Mouse (Mus musculus) left cerebral cortex, postnatal 36 days (tissue): ENCODE data around the gene Sds. TPM values are rescaled to one million over a fixed set of nuclear protein-coding genes. Genes with fewer than 3 reads are reported as not detected.

Experiments used
- DNase-seq, 2 experiments: peaks; one replicate each; pipeline ENCODE4 v3.0.0; 2021 to 2022; ENCODE audit warnings: low spot score in 2 of 2, mixed read lengths in 1 of 2
- intact Hi-C: fragments of 180-260 bp; cut with DNase I; formaldehyde crosslinking; loops from one replicate; pipeline ENCODE4 v1.15.1; 2025
- total RNA-seq, 2 experiments: library from RNA; stranded (reverse); gene quantifications; 2 replicates each; pipeline ENCODE4 v1.2.3; 2021

Gene Sds
- not detected for total RNA-seq

DNA sequence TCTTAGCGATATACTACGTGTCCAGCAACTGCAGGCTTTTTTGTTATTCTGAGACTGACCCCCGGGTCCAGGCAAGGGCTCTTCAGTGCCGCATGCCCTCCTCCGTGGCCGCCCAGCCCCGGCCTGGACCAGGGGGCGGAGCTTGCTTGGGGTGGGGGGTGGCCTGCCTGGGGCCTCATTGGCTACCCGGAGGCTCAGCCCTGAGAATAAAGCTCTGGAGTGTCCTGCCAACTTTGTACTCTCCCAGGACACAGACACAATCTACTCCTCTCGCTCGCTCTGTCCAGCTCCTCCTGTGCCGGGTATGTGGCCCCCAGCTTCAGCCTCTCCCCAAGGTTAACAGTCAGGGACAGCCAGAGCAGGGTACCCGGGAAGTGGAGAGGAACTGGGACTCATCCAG, at the start of gene Sds:
Gene Sds (plus strand): TSS at position 231 of the 400 bp plus-strand sequence.
- DNase-seq, result no peak
- intact Hi-C loops, result no loop called here

DNA sequence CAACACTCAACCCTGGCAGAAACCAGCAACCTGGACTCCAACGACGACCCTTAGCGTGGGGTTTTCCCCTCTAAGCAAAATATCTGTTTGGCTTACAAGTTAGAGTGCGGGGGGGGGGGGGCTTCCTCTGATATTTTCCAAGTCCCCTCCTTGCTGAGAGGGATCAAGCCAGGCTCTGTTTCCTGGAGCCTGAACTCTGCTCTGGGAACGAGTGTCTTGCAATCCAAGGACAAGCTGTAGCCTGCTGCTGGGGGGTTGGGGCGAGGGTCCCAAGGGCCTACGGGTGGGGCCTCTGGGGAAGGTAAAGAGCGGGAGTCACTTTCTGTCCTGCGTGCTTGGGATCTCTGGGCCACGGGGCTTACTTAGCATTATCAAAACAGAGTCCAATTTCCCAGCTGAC, 49.8 kb upstream of the Sds start:
- intact Hi-C loops, result no loop called here
- DNase-seq, result no peak

DNA sequence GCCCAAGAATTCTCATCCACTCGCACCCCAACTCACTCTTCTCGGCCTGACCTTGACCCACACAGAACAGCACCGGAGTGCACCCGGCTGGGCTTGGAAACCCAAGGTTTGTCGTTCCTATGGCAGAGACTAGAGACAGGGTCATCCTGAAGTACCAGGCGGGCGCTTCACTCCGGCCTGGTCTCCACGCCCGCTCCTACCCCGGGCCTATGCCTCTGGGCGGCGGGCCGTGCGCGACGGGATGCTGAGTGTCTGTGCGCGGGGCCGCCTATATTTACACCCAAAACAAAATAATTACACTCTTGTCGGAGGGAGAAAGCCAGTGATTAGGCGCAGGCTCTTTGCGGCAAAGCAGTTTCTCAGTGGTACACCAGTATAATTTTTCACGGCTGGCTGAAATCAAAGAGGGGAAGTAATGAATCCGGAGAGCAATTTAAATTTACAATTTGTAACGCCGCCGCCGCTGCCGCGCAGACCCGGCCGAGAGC, 48.8 kb upstream of the Sds start:
- no peak for DNase-seq
- intact Hi-C loops, result no loop called here

DNA sequence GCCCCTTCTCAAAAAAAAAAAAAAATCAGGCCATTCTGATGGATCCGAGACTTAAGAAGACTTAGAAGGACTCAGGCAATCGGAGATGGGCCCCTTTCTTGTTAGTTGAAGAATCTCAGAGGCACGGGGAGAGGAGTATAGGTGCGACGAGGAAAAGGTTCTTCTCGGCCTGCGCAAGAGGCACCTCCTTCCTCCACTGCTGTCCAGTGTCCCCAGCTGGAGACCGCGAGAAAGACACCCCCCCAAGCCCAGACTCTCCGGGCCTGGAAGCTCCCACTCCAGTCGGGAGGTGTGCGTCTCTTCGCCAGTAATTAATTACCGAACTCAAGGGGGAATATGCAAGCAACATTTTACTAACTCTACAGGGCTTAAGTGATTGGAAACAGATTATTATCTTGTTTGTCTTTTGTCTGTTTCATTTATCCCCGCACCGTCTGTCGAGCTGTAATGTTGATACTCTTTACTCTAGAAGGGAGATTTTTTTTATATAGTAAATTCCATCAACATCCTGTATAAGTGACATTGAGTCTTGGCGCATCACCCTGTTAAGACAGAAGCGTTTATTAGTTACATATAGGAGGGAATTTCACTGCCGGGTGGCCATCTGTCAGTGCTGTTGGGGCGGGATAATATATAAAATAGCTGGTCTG, 48.0 kb upstream of the Sds start:
- intact Hi-C loops, result no loop called here
- no peak for DNase-seq

DNA sequence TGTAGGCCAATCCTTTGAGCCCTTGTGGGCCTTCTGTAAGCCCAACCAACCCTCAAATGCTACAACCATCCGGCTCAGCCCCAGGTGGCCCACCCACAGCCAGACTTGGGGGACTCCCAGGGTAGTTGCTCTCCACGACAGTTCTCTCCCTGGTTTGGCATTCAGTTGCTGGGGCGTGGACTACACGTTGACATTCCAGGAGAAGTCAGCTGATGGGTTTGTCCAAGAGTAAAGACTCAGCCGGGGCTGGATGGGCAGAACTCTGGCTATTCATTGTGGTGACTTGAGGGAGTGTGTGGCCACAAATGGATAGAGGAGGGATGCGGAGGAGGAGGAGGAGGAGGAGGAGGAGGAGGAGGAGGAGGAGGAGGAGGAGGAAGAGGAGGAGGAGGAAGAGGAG, 47.3 kb upstream of the Sds start:
- intact Hi-C loops, result no loop called here
- DNase-seq, result no peak

DNA sequence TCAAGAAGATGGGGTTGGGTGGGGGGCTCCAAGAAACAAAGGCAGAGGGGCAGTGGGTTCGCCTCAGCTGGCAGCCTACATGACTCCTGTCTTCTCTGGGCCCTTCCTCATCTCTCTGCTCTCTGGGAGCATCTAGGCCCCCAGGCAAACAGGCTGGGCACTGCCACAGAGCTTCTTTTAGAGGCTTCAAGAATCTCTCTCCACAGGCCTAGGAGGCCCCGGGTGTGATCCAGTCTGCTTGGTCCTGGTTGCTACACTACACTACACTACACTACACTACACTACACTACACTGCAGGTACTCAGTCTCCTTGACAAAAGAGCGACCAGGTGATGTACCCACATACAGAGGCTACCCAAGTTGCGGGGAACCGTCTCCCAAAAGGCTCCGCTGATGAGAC, 46.6 kb upstream of the Sds start:
- intact Hi-C loops, result loop anchor here (5.0 to 10.0 kb wide), 2 partner anchors 625 to 757 kb away; partner anchors contain the start of gene Tbx3
- DNase-seq, result no peak

DNA sequence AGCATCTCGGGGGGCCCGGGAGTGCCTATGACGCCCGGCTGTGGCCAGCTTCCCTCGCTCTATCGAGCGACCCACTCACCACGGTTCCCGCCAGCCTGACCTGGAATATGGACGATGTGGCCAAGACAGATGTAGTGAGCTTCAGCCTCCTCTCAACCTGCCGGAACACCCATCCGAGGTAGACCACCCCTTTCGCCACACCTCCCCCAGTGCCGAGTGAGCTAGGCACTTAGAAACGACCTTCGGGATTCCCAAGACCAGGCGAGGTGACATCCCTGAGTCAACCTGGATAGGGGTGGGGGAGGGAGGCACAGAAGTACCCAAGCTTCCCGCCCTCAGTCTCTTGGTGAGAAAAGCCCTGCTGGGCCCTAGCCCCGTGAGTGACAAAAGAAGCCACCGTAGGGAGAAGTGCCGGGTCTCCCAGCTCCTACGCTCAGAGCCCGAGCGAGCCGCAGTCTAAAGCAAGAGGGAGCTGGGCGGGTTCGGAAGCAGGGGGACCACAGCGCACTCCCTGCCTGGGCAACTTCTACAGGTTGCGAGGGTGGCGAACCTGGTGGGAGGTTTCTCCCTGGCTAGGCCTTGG, 45.2 kb upstream of the Sds start:
- intact Hi-C loops, result loop anchor here (5.0 to 10.0 kb wide), 2 partner anchors 626 to 759 kb away; partner anchors contain the start of gene Tbx3
- no peak for DNase-seq

DNA sequence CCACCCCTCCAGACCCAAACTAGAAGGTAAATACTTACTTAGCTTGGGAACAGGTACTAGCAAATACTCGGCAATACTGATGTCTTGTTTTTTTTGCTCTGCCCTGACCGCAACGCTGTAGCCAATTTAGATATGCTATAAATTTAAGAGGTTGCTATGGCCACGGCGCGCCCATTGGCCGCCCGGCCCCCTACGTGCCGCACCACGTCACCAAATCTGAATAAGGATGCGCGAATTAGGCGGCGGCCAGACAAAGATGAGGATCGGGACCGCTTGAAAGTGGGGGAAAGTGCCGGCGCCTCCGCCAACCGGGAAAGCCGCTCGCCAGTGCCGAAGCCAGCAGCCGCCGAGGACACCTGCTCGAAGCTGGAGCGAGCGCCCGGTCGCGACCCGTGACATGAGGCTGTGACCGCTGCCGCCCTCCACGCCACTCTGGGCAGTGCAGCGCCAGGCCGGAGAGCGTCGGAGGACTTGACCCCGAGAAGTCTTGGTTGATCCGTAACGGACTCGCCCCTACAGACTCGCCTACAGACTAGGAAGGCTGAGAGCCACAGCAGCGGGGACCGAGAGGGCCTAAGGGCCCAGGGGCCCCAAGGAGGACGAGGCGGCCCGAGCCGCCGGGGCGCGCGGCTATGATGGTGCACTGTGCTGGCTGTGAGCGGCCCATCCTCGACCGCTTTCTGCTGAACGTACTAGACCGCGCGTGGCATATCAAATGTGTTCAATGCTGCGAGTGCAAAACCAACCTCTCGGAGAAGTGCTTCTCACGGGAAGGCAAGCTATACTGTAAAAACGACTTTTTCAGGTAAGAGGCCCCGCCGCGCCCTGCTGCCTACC, 44.5 kb upstream of the Sds start, which contains the start of gene Lhx5:
Gene Lhx5 (plus strand): TSS at position 51 of the 837 bp plus-strand sequence.
- intact Hi-C loops, result loop anchor here (5.0 to 10.0 kb wide), 2 partner anchors 627 to 760 kb away; partner anchors contain the start of gene Tbx3
- DNase-seq, result peak in 1 of 2 experiments; percentile 34

DNA sequence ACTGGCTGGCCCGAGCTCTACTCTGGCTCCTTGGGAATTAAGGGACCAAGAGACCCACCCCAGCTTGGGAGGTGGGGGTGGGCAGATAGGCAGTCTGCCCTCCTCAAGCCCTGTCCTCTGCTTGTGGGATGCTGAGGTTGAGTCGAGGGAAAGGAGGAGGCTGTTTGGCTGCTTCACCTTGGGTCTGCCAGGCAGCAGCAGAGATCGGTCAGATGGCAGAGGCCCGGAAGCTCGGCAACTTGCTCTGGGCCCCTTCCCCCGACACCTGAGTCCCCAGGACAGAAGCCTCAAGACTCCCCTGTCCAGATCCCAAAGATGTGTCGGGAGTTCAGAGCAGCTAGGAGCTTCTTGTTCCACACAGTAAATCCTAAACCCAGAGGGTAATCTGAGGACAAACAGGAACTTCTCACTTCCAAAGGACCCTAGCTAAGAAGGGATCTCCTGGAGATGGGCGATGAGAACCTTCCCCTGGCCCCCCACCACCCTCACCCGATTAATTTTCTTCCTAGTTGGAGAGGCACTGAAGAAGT, 43.8 kb upstream of the Sds start:
- DNase-seq, result no peak
- intact Hi-C loops, result loop anchor here (5.0 to 10.0 kb wide), 2 partner anchors 628 to 760 kb away; partner anchors contain the start of gene Tbx3

DNA sequence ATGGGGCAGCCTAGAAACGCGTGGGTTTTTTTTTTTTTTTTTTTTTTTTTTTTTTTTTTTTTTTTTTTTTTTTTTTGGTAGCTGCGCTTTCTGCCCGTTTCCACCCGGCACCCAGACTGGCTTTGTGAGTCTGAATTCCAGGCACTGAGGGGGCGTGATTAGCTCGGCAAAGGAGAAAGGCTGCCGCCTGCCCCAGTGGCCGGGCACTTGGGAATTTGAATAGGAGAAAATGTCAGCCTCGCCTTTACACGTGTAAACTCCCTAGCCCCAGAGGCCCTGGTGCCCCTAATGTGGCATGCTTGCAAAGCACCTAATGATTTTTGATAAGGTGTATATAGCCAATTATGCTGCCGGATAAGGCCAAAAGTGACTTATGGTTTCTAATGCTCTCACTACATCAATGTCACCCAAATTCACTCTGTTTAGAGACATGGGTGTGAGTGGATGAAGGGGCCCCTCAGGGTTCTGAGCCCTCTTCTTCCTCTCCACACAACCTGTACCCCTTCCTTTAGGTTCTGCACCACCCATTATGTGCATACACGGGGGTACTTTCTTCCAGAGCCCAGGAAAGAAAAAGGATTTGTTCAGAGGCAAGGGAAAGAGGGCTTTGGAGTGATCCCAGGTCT, 43.1 kb upstream of the Sds start:
- intact Hi-C loops, result loop anchor here (5.0 to 10.0 kb wide), 2 partner anchors 628 to 761 kb away; partner anchors contain the start of gene Tbx3
- no peak for DNase-seq

DNA sequence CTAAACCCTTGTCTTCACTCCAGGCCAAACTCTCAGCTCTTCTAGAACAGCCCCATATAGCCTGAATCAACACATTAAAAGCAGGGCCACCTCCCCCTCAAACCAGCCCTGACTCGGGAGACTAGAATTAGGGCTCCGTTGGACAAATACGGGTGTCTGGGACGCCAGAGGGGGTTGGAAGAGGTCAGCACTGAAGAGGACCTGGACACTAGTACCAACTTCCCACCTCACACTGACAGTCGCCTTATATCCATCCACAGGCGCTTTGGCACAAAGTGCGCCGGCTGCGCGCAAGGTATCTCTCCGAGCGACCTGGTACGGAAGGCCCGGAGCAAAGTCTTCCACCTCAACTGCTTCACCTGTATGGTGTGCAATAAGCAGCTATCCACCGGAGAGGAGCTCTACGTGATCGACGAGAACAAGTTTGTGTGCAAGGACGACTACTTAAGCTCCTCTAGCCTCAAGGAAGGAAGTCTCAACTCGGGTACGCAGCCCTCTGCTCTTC, 42.0 kb upstream of the Sds start:
- no peak for DNase-seq
- intact Hi-C loops, result loop anchor here (5.0 to 10.0 kb wide), 2 partner anchors 629 to 762 kb away; partner anchors contain the start of gene Tbx3

DNA sequence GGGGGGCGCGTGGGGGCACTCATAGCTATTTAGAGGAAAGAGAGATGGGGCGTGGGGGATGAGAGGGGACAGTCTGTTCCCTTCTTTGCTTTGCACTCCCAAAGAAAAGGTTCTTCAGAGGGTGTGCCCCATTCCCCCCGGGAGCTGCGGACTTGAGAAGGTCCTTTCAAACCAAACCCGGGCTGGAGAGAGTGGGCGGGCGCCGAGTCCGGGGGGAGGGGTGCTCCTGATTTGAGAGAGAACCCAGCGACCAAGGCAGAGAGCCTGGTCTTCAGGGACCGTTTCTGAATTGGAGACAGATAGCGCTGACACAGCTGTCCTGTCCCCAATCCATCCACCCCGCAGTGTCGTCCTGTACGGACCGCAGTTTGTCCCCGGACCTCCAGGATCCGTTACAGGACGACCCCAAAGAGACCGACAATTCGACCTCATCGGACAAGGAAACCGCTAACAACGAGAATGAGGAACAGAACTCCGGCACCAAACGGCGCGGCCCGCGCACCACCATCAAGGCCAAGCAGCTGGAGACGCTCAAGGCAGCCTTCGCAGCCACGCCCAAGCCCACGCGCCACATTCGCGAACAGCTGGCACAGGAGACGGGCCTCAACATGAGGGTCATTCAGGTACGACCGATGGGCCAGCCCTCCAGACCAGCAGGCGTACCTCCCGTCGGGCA, 41.2 kb upstream of the Sds start:
- no peak for DNase-seq
- intact Hi-C loops, result loop anchor here (5.0 to 10.0 kb wide), 2 partner anchors 598 to 630 kb away; no protein-coding TSS in a partner anchor

DNA sequence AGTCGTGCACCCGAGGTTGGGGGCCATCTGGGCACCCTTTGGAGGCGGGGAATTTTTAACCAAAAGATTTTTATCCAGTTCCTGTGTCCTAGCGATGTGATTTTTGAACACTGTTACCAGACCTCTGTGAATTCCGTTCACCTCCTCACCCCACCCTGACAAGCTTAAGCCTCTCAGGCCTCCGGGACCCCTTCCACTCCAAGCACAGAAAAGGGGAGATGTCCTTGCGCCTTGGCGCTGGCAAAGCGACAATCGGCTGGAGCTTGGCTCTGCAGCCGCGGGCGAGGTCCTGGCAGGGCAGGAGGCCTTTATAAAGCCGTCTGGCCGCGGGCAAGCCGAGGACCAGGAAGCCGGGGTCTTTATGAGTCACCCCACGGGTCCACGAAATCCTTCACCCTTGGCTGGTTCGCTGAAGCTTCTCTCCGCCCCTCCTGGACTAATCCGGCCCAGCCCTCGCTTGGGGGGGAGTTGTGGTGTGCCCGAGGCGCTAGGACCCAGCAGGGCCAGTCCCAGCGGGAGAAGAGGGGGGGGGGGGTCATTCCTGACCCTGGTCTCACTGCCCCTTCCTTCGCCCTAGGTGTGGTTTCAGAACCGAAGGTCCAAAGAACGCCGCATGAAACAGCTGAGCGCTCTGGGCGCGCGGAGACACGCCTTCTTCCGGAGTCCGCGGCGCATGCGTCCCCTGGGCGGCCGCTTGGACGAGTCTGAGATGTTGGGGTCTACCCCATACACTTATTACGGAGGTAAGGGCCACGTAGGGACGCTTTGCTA, 40.4 kb upstream of the Sds start:
- DNase-seq, result no peak
- intact Hi-C loops, result loop anchor here (5.0 to 10.0 kb wide), 2 partner anchors 599 to 631 kb away; no protein-coding TSS in a partner anchor

DNA sequence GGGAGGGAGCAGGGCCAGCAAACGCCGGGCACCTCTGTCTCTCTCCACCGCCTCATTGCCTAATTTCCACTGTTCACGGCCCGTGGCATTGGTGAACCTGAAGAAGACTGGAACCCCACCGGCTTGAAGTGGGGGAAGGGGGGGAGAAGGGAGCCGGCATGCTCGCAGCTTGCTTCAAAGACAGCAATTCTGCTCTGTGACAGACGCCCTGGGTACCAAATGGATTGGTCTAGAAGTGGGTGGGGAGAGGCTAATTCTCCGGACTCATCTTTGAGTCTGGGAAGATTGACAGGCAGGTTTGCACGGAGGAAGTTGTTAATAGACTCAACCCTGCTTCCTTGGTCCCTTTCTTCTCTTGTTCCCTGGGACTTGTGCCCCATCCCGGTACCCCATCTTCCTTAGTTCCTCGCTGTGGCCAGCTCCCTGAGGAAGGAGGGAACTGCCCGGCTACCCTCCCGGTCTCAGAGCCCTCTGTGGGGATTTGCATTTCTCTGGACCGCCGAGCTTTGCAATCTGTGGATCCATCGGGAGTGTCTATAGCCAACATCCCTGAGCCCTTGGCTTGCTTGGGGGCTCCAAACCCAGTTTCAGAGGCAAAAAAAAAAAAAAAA, 39.3 kb upstream of the Sds start:
- no peak for DNase-seq
- intact Hi-C loops, result loop anchor here (5.0 to 10.0 kb wide), 2 partner anchors 600 to 632 kb away; no protein-coding TSS in a partner anchor

DNA sequence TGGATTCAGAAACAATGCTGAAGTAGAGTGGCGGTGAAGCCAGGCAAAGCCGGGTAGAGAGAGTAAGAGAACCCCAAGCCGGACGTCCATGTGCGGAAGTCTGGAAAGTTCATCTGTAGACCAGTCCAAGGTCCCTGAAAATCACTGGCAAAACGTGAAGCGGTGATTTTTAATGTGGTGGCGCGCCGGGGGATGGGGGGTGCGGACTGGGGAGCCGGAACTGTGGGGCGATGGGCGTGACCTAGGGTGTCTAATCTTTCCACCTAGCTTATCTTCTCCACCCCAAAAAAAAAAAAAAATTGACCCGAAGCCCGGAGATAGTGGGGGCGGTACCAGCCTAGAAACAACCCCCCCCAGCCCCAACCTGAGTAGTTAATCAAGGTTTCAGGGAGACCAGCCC, 38.8 kb upstream of the Sds start:
- intact Hi-C loops, result loop anchor here (5.0 to 10.0 kb wide), 2 partner anchors 600 to 633 kb away; no protein-coding TSS in a partner anchor

DNA sequence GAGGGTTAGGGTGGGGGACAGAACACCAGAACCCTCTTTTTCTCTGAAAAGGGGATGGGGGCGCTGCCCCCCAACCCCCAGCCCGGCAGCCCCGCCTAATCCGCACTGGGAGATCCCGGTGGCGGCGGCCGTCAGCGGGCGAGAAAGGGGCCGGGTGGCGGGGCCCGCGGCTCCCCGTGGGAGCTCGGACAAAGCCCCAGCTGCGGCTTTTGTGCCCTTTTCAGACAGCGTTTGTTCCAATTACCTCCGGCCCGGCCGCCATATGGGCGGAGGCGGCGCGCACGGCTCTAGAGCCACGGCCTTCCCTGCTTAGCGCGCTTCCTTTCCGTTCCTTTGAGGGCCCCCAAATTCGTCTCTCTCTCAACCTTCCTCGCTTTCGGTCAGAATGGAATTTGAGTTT, 38.3 kb upstream of the Sds start:
- intact Hi-C loops, result loop anchor here (5.0 to 10.0 kb wide), 2 partner anchors 601 to 633 kb away; no protein-coding TSS in a partner anchor

More for the DNA sequence above, 38.8 kb upstream of the Sds start:
- no peak for DNase-seq

DNA sequence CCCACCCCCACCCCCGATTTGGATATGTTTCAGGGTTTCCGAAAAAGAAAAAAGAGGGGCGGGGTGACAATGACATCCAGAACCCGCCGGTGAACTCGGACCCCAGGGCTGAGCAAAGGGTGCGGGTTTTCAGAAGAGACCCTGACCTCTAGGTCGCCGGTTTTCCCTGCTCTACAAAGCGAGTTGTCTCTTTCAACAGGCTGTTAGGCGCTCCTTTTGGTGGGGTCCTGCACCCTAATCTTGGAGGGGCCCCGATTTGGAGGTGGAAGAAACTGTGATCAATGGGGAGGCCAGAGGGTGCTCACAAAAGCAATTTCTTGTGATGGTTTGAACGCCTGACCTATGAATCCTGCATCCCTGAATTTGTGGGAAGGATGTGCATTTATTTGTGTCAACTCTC, 37.9 kb upstream of the Sds start:
- intact Hi-C loops, result loop anchor here (5.0 to 10.0 kb wide), 2 partner anchors 601 to 634 kb away; no protein-coding TSS in a partner anchor

More for the DNA sequence above, 38.3 kb upstream of the Sds start:
- no peak for DNase-seq

More for the DNA sequence above, 37.9 kb upstream of the Sds start:
- no peak for DNase-seq
